In genomic region chr9:90446957-90447356, GRCm38 (mm10) we compare ENCODE assay signal across 8 mouse cellular contexts.
DNase-seq lines count a peak whose midpoint lies in the region.

No protein-coding gene starts in this region.

- peak; percentile 17 for DNase-seq in heart, adult 8-10 months (ENCODE audit: low spot score)
- no peak for DNase-seq in heart, postnatal 25 days (ENCODE audit: low spot score)
- peak; percentile 14 for DNase-seq in thymus, postnatal 14 days
- no peak for DNase-seq in thymus, postnatal 36 days
- peak; percentile 9 for DNase-seq in cerebellum, adult 9-11 months
- DNase-seq in layer of hippocampus, postnatal 10 days (ENCODE audit: low spot score in 2 of 2), result peak; percentile 16 to 26
- DNase-seq in urinary bladder, postnatal 14 days (ENCODE audit: low spot score), result no peak
- no peak for DNase-seq in gastrocnemius, postnatal 4 days (ENCODE audit: low spot score in 2 of 2)

- intact Hi-C loops in heart, postnatal 25 days (cut with DNase I), result loop anchor here (1.0 kb wide), 1 partner anchor 241 kb away; no protein-coding TSS in a partner anchor

Comparison
In these comparisons a context has a peak if more than half of its experiments do, and no peak if none do; other contexts are left out.
1. DNase-seq: peak in heart, adult 8-10 months (single experiment), thymus, postnatal 14 days (single experiment), cerebellum, adult 9-11 months (single experiment) and layer of hippocampus, postnatal 10 days (2 of 2); none in heart, postnatal 25 days (single experiment), thymus, postnatal 36 days (0 of 2), urinary bladder, postnatal 14 days (single experiment) and gastrocnemius, postnatal 4 days (0 of 2).